ENCODE assay signal across 23 mouse cellular contexts in the genomic region with DNA sequence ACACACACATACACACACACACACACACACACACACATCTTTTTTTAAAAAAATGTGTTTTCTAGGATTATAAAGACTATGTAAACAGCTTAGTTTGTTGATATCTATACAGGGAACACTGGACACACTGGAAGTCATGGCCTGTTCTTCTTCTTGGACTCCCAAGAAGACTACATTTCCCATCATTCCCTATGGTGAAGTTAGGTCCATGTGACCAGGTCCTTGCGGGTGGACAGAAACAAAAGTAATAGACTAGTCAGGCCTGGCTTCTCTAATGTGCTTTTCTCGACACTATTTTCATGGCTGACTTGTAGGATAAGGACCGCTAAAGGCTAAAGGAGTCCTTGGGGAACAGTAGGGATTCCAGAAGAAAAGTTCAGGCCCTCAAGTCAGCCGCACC.
A peak's percentile ranks its signal among the peaks of the same experiment; 100 is the strongest.
DNase-seq lines count a peak whose midpoint lies in the region; TF ChIP-seq lines count a peak whose summit lies in the region.
"Had no signal": no experiment of that assay in that cellular context is flagged by ENCODE, and none has a peak within 500 bp of the region (broad histone marks: within the 10 kb centered on the region; RNA-seq: fewer than 3 reads in every experiment).

No protein-coding gene starts in this region.

- no peak overlapping the region for H3K27ac ChIP-seq in CH12.LX (ENCODE audit: insufficient read depth, low read depth)
- H3K27ac ChIP-seq: embryonic facial prominence, embryonic 12.5 days; embryonic facial prominence, embryonic 15.5 days; gastrocnemius, adult 2 months; hindbrain, embryonic 12.5 days; hindbrain, embryonic 15.5 days had no signal

- TF ChIP-seq RAD21 in CH12.LX (IDR thresholded peaks at IDR 0.05; ENCODE audit: low read depth, low read length), result no peak

- H3K4me3 ChIP-seq in CH12.LX (replicated peaks in 1 of 3; ENCODE audit: low read depth in 2 of 3, low read length in 2 of 3, poor library complexity in 1 of 3) (no peak overlapping the region), myocyte (no peak overlapping the region)
- H3K4me3 ChIP-seq: embryonic facial prominence, embryonic 12.5 days; embryonic facial prominence, embryonic 15.5 days; gastrocnemius, adult 2 months; hindbrain, embryonic 12.5 days; hindbrain, embryonic 15.5 days had no signal

- H3K4me2 ChIP-seq in CH12.LX (ENCODE audit: insufficient read depth, low read depth, poor library complexity, severe bottlenecking), result no peak overlapping the region
- H3K4me2 ChIP-seq in myocyte (ENCODE audit: low read depth), result no peak overlapping the region
- H3K4me2 ChIP-seq: embryonic facial prominence, embryonic 12.5 days; embryonic facial prominence, embryonic 15.5 days; heart, embryonic 11.5 days; hindbrain, embryonic 12.5 days; hindbrain, embryonic 15.5 days had no signal

- TF ChIP-seq POLR2A in CH12.LX (IDR thresholded peaks at IDR 0.05; ENCODE audit: low read depth, low read length) (no peak), myocyte (IDR thresholded peaks at IDR 0.05; ENCODE audit: insufficient read length, low read depth) (no peak)

- H3K36me3 ChIP-seq in CH12.LX (replicated peaks in 1 of 2; ENCODE audit: control insufficient read depth in 1 of 2, insufficient read depth in 1 of 2, low read length in 1 of 2) (no peaks in the 10 kb centered on the region), myocyte (ENCODE audit: control insufficient read depth, insufficient read depth) (no peaks in the 10 kb centered on the region)
- H3K36me3 ChIP-seq: embryonic facial prominence, embryonic 12.5 days; embryonic facial prominence, embryonic 15.5 days; G1E; hindbrain, embryonic 12.5 days; hindbrain, embryonic 15.5 days had no signal

- DNase-seq in CH12.LX (ENCODE audit: extremely low read depth) (no peak), ES-CJ7 (ENCODE audit: low read depth, low spot score) (peak; percentile 3), R1 (ENCODE audit: low read depth, low spot score) (peak; percentile 18)
- no peak for DNase-seq in cerebellum, adult 9-11 months
- DNase-seq in urinary bladder, postnatal 4 days (ENCODE audit: low spot score in 2 of 2), result no peak
- DNase-seq in embryo, embryonic 10.5 days (ENCODE audit: low spot score), result no peak
- DNase-seq: adrenal gland, postnatal 10 days; adrenal gland, postnatal 36 days; cerebellum, adult 11 months; cerebellum, adult 2 months; cerebellum, postnatal 10 days; cerebellum, postnatal 36 days; forebrain, postnatal 0 days; gastrocnemius, adult 2 months; gastrocnemius, postnatal 14 days; heart, adult 11 months had no signal

- no peak for TF ChIP-seq CTCF in CH12.LX (conservative IDR thresholded peaks at IDR 0.05 in 1 of 2, IDR thresholded peaks at IDR 0.05 in 1 of 2; ENCODE audit: low read depth in 2 of 2, low read length in 2 of 2)

- no peaks in the 10 kb centered on the region for H3K4me1 ChIP-seq in CH12.LX (ENCODE audit: control insufficient read depth in 1 of 2, insufficient read depth in 2 of 2)
- H3K4me1 ChIP-seq: embryonic facial prominence, embryonic 12.5 days; embryonic facial prominence, embryonic 15.5 days; hindbrain, embryonic 12.5 days had no signal

- in situ Hi-C loops in CH12.LX (cut with MboI; ENCODE audit: low pct_ligation_motif_present, low pct_unique_long_range_greater_than_20kb, low sequenced_read_pairs), result no loop called here

- dilution Hi-C loops in CH12.LX (cut with MboI; ENCODE audit: extremely low pct_ligation_motif_present, extremely low pct_unique_long_range_greater_than_20kb, low sequenced_read_pairs), result no loop called here

- no peak overlapping the region for H3K9ac ChIP-seq in CH12.LX (ENCODE audit: insufficient read depth, low read depth)
- H3K9ac ChIP-seq: embryonic facial prominence, embryonic 12.5 days; embryonic facial prominence, embryonic 15.5 days; forebrain, postnatal 0 days; hindbrain, embryonic 12.5 days; hindbrain, embryonic 15.5 days had no signal

- H3K79me2 ChIP-seq in CH12.LX (replicated peaks; ENCODE audit: control insufficient read depth, extremely low read depth, insufficient read depth, poor library complexity, severe bottlenecking) (no peaks in the 10 kb centered on the region), myocyte (ENCODE audit: control insufficient read depth, insufficient read depth) (no peaks in the 10 kb centered on the region)

- TF ChIP-seq EP300 in CH12.LX (IDR thresholded peaks at IDR 0.05; ENCODE audit: low read length), result no peak

- H3K27me3 ChIP-seq in CH12.LX (replicated peaks) (peaks cover 27% of the 10 kb centered on the region), myocyte (ENCODE audit: control insufficient read depth, insufficient read depth, insufficient read length) (no peaks in the 10 kb centered on the region)
- H3K27me3 ChIP-seq: embryonic facial prominence, embryonic 12.5 days; embryonic facial prominence, embryonic 15.5 days; hindbrain, embryonic 15.5 days had no signal

- no peak overlapping the region for H3ac ChIP-seq in myocyte (ENCODE audit: control insufficient read depth, insufficient read length)

- H3K9me3 ChIP-seq in CH12.LX (replicated peaks; ENCODE audit: low read length), result no peaks in the 10 kb centered on the region
- H3K9me3 ChIP-seq: embryonic facial prominence, embryonic 12.5 days; embryonic facial prominence, embryonic 15.5 days; hindbrain, embryonic 12.5 days; hindbrain, embryonic 15.5 days had no signal

TF ChIP-seq in CH12.LX, 34 proteins besides CTCF, POLR2A, EP300 and RAD21:
- TF ChIP-seq USF1 (IDR thresholded peaks at IDR 0.05; ENCODE audit: low read depth, low read length) (peak; percentile 22; the same call in 1 of the 2 replicates), MXI1 (IDR thresholded peaks at IDR 0.05; ENCODE audit: low read depth, low read length) (no peak), RCOR1 (conservative IDR thresholded peaks at IDR 0.05; ENCODE audit: low read depth, low read length) (no peak), HCFC1 (IDR thresholded peaks at IDR 0.05; ENCODE audit: low read depth, low read length) (peak; percentile 68)

TF ChIP-seq in myocyte, 11 proteins besides CTCF, POLR2A, EP300 and RAD21:
- TF ChIP-seq E2F4 (IDR thresholded peaks at IDR 0.05; ENCODE audit: insufficient read depth), result no peak
- TF ChIP-seq USF1 (IDR thresholded peaks at IDR 0.05; ENCODE audit: low read depth), result peak; percentile 18

Comparison
In these comparisons a context has a peak if more than half of its experiments do, and no peak if none do; other contexts are left out.
1. DNase-seq: peak in ES-CJ7 (single experiment) and R1 (single experiment); none in CH12.LX (single experiment), cerebellum, adult 9-11 months (single experiment), urinary bladder, postnatal 4 days (0 of 2) and embryo, embryonic 10.5 days (single experiment).